Mouse (Mus musculus) skeletal muscle tissue, adult 2 months (tissue): ENCODE data around the gene Pde10a.

Experiments used
- DNase-seq: peaks from one replicate; pipeline ENCODE4 v3.0.0-alpha.2; 2012; ENCODE audit warnings: low read depth, low spot score

The Pde10a gene

GRCm38 (mm10) chr17:8745334-8745733, 220.2 kb downstream of the Pde10a start:
- no peak for DNase-seq

GRCm38 (mm10) chr17:8749426-8749825, 224.3 kb downstream of the Pde10a start:
- no peak for DNase-seq

DNA sequence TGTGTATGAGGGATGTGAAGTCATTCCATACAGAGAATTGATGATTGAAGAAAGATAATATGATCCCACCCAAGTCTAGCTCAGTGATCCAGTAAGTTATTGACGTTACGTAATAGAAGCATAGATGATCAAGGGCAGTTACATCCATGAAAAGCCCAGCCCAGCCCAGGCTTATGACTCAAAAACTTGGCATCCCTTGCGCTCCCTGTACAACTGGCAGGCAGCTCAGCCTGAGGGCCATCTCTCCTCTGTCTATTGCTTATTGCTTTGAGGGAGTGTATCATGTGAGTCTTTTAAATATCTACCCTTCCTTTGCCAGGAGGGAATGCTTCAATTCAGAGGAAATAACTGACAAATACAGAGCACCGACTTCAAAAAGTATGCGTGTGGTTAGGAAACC, 232.4 kb downstream of the Pde10a start:
- peak; percentile 29 for DNase-seq

- no peak for DNase-seq
Observed at GRCm38 (mm10) chr17:8763248-8763647, 238.1 kb downstream of the Pde10a start.

- no peak for DNase-seq
Observed at GRCm38 (mm10) chr17:8765987-8766576, 240.9 kb downstream of the Pde10a start.

DNA sequence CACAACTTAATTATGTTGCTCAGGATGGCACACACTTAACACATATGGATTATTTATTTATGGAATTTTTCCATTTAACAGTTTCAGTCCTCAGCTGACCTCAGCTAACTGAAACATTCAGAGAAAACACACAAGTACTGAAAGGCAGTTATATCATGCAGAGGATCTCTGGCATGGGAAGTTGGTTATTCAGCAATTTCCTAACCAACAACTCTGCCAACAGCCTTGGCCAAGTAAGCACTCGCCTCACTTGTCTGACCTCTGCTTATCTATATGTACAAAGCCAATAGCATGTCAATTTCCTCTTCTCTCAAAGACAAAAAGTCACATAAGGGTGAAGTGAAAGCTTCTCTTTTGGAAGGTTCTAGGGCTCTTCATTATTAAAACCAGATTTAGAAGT, 244.0 kb downstream of the Pde10a start:
- DNase-seq = no peak

DNA sequence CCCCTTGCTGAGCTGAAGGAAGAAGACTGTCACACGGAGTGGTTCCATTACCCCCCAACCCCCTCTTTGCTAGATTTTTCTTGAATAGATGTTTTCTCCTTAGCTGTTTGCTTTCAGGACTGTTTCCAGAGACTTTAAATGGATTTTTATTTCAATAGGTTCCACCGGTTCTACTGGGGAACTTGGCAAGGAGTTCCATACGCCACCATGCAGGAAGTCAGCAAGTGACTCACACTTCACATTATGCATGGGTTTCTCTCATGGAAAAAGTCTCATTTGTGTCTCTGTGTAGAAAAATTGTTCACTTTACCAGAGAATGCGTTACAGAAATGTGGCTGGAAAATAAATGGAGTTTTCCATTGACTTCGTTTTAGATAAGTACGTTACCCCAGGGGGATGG, 248.2 kb downstream of the Pde10a start:
- no peak for DNase-seq

- DNase-seq = no peak
Observed at GRCm38 (mm10) chr17:8774301-8774700, 249.1 kb downstream of the Pde10a start.

- DNase-seq = no peak
Observed at GRCm38 (mm10) chr17:8775571-8776161, 250.5 kb downstream of the Pde10a start.

GRCm38 (mm10) chr17:8777710-8778109, 252.5 kb downstream of the Pde10a start:
- no peak for DNase-seq

GRCm38 (mm10) chr17:8778839-8779238, 253.7 kb downstream of the Pde10a start:
- no peak for DNase-seq

- DNase-seq = peak; percentile 34
Observed at GRCm38 (mm10) chr17:8780484-8780883, 255.3 kb downstream of the Pde10a start.

DNA sequence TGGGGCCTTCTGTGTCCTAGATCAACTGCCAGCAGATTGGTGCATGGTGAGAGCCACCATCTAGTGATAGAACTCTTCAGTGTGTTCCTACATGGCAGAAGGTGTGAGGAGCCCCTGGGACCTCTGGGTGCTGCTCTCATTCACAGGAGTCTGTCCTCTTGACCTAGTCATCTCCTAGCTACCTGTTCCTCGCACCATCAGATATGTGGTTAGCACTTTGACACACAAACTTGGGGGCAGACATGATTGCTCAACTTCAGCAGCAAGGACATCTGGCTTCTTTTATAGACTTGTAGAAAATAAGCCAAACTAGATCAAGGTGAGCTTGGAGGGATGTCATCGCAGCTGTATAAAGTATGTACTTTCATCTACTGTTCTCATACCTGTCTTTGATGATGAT, 255.9 kb downstream of the Pde10a start:
- DNase-seq = no peak

GRCm38 (mm10) chr17:8781576-8781975, 256.4 kb downstream of the Pde10a start:
- DNase-seq = no peak

DNA sequence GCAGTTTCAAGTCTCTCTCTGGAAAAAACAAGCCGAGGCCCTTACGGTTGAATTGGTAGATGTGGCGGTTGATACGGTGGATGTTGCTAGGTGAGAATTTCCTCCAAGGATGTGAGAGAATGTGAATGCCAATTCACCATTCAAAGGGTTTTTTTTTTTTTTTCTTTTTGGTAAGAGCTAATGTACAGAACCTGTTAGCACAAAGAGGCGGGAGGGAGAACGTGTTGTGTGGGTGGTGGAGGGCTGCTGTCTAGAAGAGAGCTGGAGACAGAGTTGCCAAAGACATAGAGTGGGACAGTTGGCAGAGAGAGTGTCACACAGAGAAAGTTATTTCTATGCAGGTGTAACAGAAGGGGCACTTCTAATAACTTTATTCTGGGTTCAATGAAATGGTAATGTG, 260.7 kb downstream of the Pde10a start:
- no peak for DNase-seq

DNA sequence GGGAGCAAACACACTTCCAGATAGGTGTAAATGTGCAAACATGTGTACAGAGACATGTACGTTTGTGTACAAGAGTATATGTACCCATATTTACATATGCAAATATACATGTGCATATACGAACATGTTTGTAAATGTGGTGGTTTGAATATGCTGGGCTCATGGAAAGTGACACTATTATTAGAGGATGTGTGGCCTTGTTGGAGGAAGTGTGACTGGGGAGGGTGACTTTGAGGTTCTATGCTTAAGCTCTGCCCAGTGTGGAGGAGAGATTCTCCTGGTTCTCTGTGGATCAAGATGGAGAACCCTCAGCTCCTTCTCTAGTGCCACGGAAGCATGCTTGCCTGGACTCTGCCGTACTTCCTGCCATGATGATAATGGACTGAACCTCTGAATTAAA, 261.3 kb downstream of the Pde10a start:
- no peak for DNase-seq

- no peak for DNase-seq
Observed at GRCm38 (mm10) chr17:8787762-8788161, 262.6 kb downstream of the Pde10a start.

- no peak for DNase-seq
Observed at GRCm38 (mm10) chr17:8791561-8791960, 266.4 kb downstream of the Pde10a start.

DNA sequence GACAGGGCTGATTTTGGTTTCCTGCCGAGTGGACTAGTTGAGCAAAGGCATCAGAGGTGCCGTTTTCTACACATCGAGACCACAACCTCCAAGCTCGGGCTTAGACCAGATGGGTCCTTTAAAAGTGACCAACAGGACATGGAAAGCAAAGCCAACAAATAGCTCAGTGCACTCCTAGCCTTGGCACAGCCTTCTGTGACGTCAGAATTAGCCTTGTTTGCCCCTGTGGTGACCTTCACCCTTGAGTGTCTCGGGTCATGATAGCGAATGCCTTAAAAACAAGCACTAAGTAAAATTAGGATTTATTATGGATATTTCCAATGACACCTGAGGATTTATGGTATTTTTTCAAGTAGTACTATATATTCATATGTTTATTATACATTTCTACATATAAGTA, 267.4 kb downstream of the Pde10a start:
- no peak for DNase-seq

DNA sequence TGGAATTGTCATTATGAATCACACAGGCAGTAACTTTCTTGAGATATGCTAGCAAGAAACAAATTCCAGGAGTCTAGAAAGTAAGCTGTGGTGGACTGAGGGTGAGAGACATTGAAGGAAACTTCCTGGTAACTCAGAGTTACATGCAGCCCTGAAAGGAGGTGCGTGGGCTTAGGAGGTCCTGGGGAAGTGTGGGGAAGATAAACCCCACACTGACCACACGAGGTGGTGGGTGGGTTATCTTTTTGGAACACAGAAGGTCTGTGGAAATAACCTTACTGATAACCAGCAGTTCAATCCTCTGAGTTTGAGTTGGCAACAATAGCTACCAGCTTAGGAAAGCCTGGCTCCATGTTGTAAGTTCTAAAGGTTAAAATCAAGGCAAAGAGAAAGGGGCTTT, 272.5 kb downstream of the Pde10a start:
- DNase-seq = no peak

- no peak for DNase-seq
Observed at GRCm38 (mm10) chr17:8798531-8799295, 273.5 kb downstream of the Pde10a start.

- DNase-seq = no peak
Observed at GRCm38 (mm10) chr17:8799296-8799731, 274.1 kb downstream of the Pde10a start.

GRCm38 (mm10) chr17:8799914-8800420, 274.8 kb downstream of the Pde10a start:
- DNase-seq = no peak
